Mouse (Mus musculus) testis, adult 2 months (tissue): ENCODE results near the gene Slc31a1.

Experiments
- CTCF ChIP-seq: fragments of 200-500 bp; IDR thresholded peaks from 2 replicates; pipeline ENCODE4 v1.5.1; 2012; ENCODE audit warnings: low read depth, mild to moderate bottlenecking, inconsistent platforms, low read length, moderate library complexity; ENCODE audit not compliant: control insufficient read depth, insufficient read depth, insufficient replicate concordance
- POLR2A ChIP-seq: fragments of 200-500 bp; IDR thresholded peaks from 2 replicates; pipeline ENCODE4 v1.6.1; 2012; ENCODE audit warnings: low read depth, mild to moderate bottlenecking, inconsistent platforms, low read length, moderate library complexity; ENCODE audit not compliant: control insufficient read depth

DNA sequence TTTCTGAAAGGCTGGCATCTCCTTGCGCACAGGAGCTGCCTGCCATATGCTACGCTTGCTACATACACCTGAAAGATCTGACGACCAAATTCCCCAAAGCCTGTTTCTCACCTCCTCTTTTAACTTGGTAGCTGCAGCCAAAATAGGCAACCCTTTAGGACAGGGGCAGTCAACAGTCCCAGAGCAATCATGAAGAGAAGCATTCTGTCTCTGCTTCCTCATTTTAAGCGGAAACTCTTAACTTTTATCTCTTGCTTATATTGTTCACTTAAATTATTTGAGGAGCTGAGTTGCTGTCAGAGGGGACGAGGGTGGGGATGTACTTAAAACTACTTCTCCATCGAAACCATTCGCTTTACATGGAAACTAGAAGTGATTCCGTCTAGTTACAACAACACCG lies 69.1 kb downstream of the Slc31a1 start:
- TF ChIP-seq CTCF = no peak
- TF ChIP-seq POLR2A = no peak
